Mouse (Mus musculus): Measurements from ENCODE around the gene Mecom. TPM values are rescaled to one million over a fixed set of nuclear protein-coding genes. Genes with fewer than 3 reads are reported as not detected.

Gene Mecom
- total RNA-seq, 2 experiments from 2014 or later, result 2.4 to 3.1 TPM

- DNase-seq (ENCODE audit: low spot score in 2 of 2), result no peak
Observed at GRCm38 (mm10) chr3:29981259-29981910, 566.4 kb downstream of the Mecom start.

GRCm38 (mm10) chr3:29980531-29980930 is 567.3 kb downstream of the Mecom start:
- no peak for DNase-seq (ENCODE audit: low spot score in 2 of 2)

- DNase-seq (ENCODE audit: low spot score in 2 of 2), result no peak
Observed at GRCm38 (mm10) chr3:29976580-29976979, 571.2 kb downstream of the Mecom start.

- no peak for DNase-seq (ENCODE audit: low spot score in 2 of 2)
Observed at GRCm38 (mm10) chr3:29968433-29968949, 579.3 kb downstream of the Mecom start.

- no peak for DNase-seq (ENCODE audit: low spot score in 2 of 2)
Observed at GRCm38 (mm10) chr3:29963953-29964352, 583.9 kb downstream of the Mecom start.

GRCm38 (mm10) chr3:29963447-29963846 is 584.4 kb downstream of the Mecom start:
- DNase-seq (ENCODE audit: low spot score in 2 of 2), result no peak

GRCm38 (mm10) chr3:29959051-29959450 is 588.8 kb downstream of the Mecom start:
- DNase-seq (ENCODE audit: low spot score in 2 of 2), result no peak

- no peak for DNase-seq (ENCODE audit: low spot score in 2 of 2)
Observed at GRCm38 (mm10) chr3:29957365-29958236, 590.2 kb downstream of the Mecom start.

GRCm38 (mm10) chr3:29953269-29953668 is 594.5 kb downstream of the Mecom start:
- DNase-seq (ENCODE audit: low spot score in 2 of 2), result no peak

GRCm38 (mm10) chr3:29950853-29951252 is 597.0 kb downstream of the Mecom start:
- no peak for DNase-seq (ENCODE audit: low spot score in 2 of 2)

GRCm38 (mm10) chr3:29903596-29904308 is 644.1 kb downstream of the Mecom start:
- no peak for DNase-seq (ENCODE audit: low spot score in 2 of 2)

Other genes starting within 250 kb of the Mecom start
- gene Actrt3, start 51.9 kb upstream of the Mecom start, total RNA-seq (2021), result under 1 TPM; 0.38 to 0.79 TPM
- gene Mynn, start 54.1 kb upstream of the Mecom start, total RNA-seq (2021), result 10 to 100 TPM; 15.3 to 16.6 TPM
- not detected for gene Lrriq4, start 96.5 kb upstream of the Mecom start, total RNA-seq (2021)
- under 1 TPM in 1 of 2 experiments, not detected in 1; 0.37 TPM for gene Lrrc34, start 99.9 kb upstream of the Mecom start, total RNA-seq (2021)
- gene Lrrc31, start 151.8 kb upstream of the Mecom start, total RNA-seq (2021), result not detected
- gene Samd7, start 198.3 kb upstream of the Mecom start, total RNA-seq (2021), result not detected
- 10 to 100 TPM; 96.6 to 99.3 TPM for gene Sec62, start 244.9 kb upstream of the Mecom start, total RNA-seq (2021)

Data from layer of hippocampus, adult 18-20 months (tissue).